Mouse (Mus musculus) olfactory bulb, adult 2 months (tissue): ENCODE data around the gene Pwwp2a.

Experiments
- CTCF ChIP-seq: fragments of 200-500 bp; IDR thresholded peaks from 2 replicates; pipeline ENCODE4 v1.5.1; 2012; ENCODE audit warnings: low read depth, mild to moderate bottlenecking, low read length, moderate library complexity; ENCODE audit not compliant: insufficient read depth
- POLR2A ChIP-seq: fragments of 200-500 bp; IDR thresholded peaks from 2 replicates; pipeline ENCODE4 v1.6.1; 2012; ENCODE audit warnings: mild to moderate bottlenecking, low read depth, low read length, moderate library complexity; ENCODE audit not compliant: insufficient read depth

DNA sequence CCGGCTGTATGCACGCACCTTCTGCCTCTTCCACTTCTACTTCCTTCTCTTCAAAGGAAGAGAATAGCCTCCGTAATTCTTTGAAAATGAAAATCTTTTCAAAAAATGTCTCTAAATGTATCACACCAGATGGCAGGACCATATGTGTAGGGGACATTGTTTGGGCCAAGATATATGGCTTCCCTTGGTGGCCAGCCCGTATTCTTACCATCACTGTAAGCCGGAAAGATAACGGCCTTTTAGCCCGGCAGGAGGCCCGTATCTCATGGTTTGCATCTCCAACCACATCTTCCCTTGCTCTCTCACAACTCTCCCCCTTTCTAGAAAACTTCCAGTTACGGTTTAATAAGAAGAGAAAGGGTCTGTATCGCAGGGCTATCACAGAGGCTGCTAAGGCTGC is 24.0 kb downstream of the Pwwp2a start:
- TF ChIP-seq CTCF (no peak), POLR2A (no peak)
